Mouse (Mus musculus) small intestine, adult 2 months (tissue): ENCODE measurements around the gene Llgl1. TPM values are rescaled to one million over a fixed set of nuclear protein-coding genes. Genes with fewer than 3 reads are reported as not detected.

Experiments used
- H3K27ac ChIP-seq: fragments of 200-500 bp; 2 replicates; pipeline ENCODE4 v1.5.1; 2012; ENCODE audit warnings: low read depth, low read length, control low read depth, inconsistent platforms; ENCODE audit not compliant: insufficient read depth
- H3K27me3 ChIP-seq: fragments of 200-500 bp; 2 replicates; pipeline ENCODE4 v1.6.1; 2012; ENCODE audit warnings: mild to moderate bottlenecking, moderate library complexity, low read length, inconsistent platforms; ENCODE audit not compliant: control insufficient read depth, insufficient read depth
- H3K36me3 ChIP-seq: fragments of 200-500 bp; 2 replicates; pipeline ENCODE4 v1.6.1; 2012; ENCODE audit warnings: mild to moderate bottlenecking, low read length, control low read depth, inconsistent platforms; ENCODE audit not compliant: control insufficient read depth, insufficient read depth
- H3K4me1 ChIP-seq: fragments of 200-500 bp; 2 replicates; pipeline ENCODE4 v1.6.1; 2012; ENCODE audit warnings: low read length, inconsistent platforms, mixed read lengths; ENCODE audit not compliant: control insufficient read depth, insufficient read depth, insufficient read length
- H3K4me3 ChIP-seq: fragments of 200-500 bp; 2 replicates; pipeline ENCODE4 v1.5.1; 2012; ENCODE audit warnings: low read depth, mild to moderate bottlenecking, control low read depth, inconsistent platforms, low read length, moderate library complexity
- CTCF ChIP-seq: fragments of 200-500 bp; IDR thresholded peaks from 2 replicates; pipeline ENCODE4 v1.5.1; 2012; ENCODE audit warnings: low read depth, mild to moderate bottlenecking, control low read depth, inconsistent platforms, low read length, moderate library complexity, mixed read lengths; ENCODE audit not compliant: insufficient replicate concordance, insufficient read length; ENCODE audit errors: extremely low read depth
- POLR2A ChIP-seq: fragments of 200-500 bp; IDR thresholded peaks from 2 replicates; pipeline ENCODE4 v1.6.1; 2012; ENCODE audit warnings: low read depth, mild to moderate bottlenecking, control low read depth, inconsistent platforms, low read length, moderate library complexity
- WGBS: fragments of 180-500 bp; shearing (Covaris S2); methylation state at CpG from one replicate; pipeline ENCODE4 v1.1.7; 2018; 5-methylcytosine and 5-hydroxymethylcytosine counted together
- polyA plus RNA-seq: library from polyadenylated mRNA; depleted of rRNA; stranded (reverse); fragments of >200 nt; gene quantifications from 2 replicates; pipeline ENCODE4 v1.2.3, GENCODE M21; 2012

Llgl1 gene
- polyA plus RNA-seq, 1 experiment = 32.4 TPM

GRCm38 (mm10) chr11:60727392-60728140, 28.0 kb downstream of the Llgl1 start:
- Histone ChIP-seq H3K4me3 (peak overlapping the region; percentile 77), H3K27ac (peak overlapping the region; percentile 76), H3K36me3 (peaks cover 34% of the 10 kb centered on the region), H3K4me1 (peaks cover 20% of the 10 kb centered on the region; the same call in 1 of the 2 replicates), H3K27me3 (no peaks in the 10 kb centered on the region)
- WGBS = 2% methylated on average over 12 of the region's 12 CpGs
- TF ChIP-seq POLR2A (no peak), CTCF (no peak)

GRCm38 (mm10) chr11:60728260-60728761, 28.8 kb downstream of the Llgl1 start, which contains the start of gene Mief2:
Gene Mief2 (plus strand): TSS chr11:60728398.
- under 1% methylated on average over 44 of the region's 44 CpGs for whole genome bisulfite sequencing
- Histone ChIP-seq H3K4me1 (peaks cover 20% of the 10 kb centered on the region; the same call in 1 of the 2 replicates), H3K4me3 (peak within 1 kb of the TSS; percentile 77), H3K36me3 (peaks cover 28% of the 10 kb centered on the region), H3K27ac (peak within 1 kb of the TSS; percentile 76), H3K27me3 (no peaks in the 10 kb centered on the region)
- no peak for TF ChIP-seq CTCF
- peak; percentile 63; the same call in 1 of the 2 replicates for TF ChIP-seq POLR2A

GRCm38 (mm10) chr11:60729217-60729641, 29.7 kb downstream of the Llgl1 start:
- Histone ChIP-seq H3K27ac (no peak overlapping the region), H3K4me3 (no peak overlapping the region), H3K27me3 (no peaks in the 10 kb centered on the region), H3K36me3 (peaks cover 19% of the 10 kb centered on the region), H3K4me1 (peaks cover 20% of the 10 kb centered on the region; the same call in 1 of the 2 replicates)
- 69% methylated on average over 6 of the region's 6 CpGs for WGBS
- TF ChIP-seq CTCF = no peak
- TF ChIP-seq POLR2A = no peak

- Histone ChIP-seq H3K4me3 (no peak overlapping the region), H3K4me1 (peaks cover 20% of the 10 kb centered on the region; the same call in 1 of the 2 replicates), H3K36me3 (peaks cover 13% of the 10 kb centered on the region), H3K27me3 (no peaks in the 10 kb centered on the region), H3K27ac (no peak overlapping the region)
- TF ChIP-seq CTCF = no peak
- no peak for TF ChIP-seq POLR2A
- WGBS = 73% methylated on average over 9 of the region's 9 CpGs
Observed at GRCm38 (mm10) chr11:60730169-60730568, 30.6 kb downstream of the Llgl1 start.

GRCm38 (mm10) chr11:60731251-60731650, 31.7 kb downstream of the Llgl1 start:
- H3K4me1 ChIP-seq = peaks cover 15% of the 10 kb centered on the region; the same call in 1 of the 2 replicates
- H3K27me3 ChIP-seq = no peaks in the 10 kb centered on the region
- peaks cover 13% of the 10 kb centered on the region for H3K36me3 ChIP-seq
- H3K27ac ChIP-seq = no peak overlapping the region
- TF ChIP-seq POLR2A (no peak), CTCF (no peak)
- H3K4me3 ChIP-seq = no peak overlapping the region
- whole genome bisulfite sequencing = 92% methylated on average over 14 of the region's 14 CpGs

- no peak overlapping the region for H3K27ac ChIP-seq
- H3K27me3 ChIP-seq = no peaks in the 10 kb centered on the region
- H3K4me3 ChIP-seq = no peak overlapping the region
- TF ChIP-seq CTCF (no peak), POLR2A (no peak)
- peaks cover under 1% of the 10 kb centered on the region; the same call in 1 of the 2 replicates for H3K4me1 ChIP-seq
- peaks cover 13% of the 10 kb centered on the region for H3K36me3 ChIP-seq
- WGBS = 38% methylated on average over 2 of the region's 2 CpGs
Observed at GRCm38 (mm10) chr11:60734206-60734605, 34.7 kb downstream of the Llgl1 start.

GRCm38 (mm10) chr11:60735191-60735590, 35.7 kb downstream of the Llgl1 start:
- Histone ChIP-seq H3K4me1 (no peaks in the 10 kb centered on the region), H3K27me3 (no peaks in the 10 kb centered on the region), H3K27ac (no peak overlapping the region), H3K36me3 (peaks cover 16% of the 10 kb centered on the region), H3K4me3 (no peak overlapping the region)
- TF ChIP-seq CTCF (no peak), POLR2A (no peak)
- 80% methylated on average over 5 of the region's 5 CpGs for WGBS
